Mouse (Mus musculus) right cerebral cortex, postnatal 25 days (tissue): ENCODE results near the gene Ap1g2.

Source experiments
- DNase-seq: peaks from one replicate; pipeline ENCODE4 v3.0.0; 2022

Gene Ap1g2

DNA sequence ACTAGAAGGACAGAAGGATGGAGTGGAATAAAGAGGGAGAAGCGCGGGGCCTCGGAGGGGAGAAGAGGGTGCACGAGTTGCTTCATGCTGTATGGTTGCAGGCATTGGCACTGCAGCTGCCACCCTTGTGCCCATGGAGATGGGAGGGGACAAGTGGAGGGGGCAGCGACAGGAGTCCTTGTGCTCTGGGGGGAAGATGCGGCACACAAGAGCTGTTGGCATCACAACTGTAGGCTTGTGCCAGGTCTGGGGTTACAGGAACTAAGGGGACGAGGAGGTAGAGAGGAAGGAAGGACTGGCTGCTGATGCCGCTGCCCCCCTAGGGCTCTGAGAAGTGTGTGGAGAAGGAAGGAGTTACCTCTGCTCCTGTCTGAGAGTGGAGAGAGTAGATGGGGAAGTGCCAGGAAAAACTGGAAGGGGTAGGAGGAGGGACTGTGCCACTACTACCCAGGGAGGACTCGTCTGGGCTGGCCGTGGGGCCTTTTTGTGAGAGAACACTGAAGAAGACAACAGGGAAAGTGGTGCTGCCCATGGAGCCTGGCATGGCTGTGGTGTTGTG lies 52.1 kb downstream of the Ap1g2 start:
- no peak for DNase-seq

DNA sequence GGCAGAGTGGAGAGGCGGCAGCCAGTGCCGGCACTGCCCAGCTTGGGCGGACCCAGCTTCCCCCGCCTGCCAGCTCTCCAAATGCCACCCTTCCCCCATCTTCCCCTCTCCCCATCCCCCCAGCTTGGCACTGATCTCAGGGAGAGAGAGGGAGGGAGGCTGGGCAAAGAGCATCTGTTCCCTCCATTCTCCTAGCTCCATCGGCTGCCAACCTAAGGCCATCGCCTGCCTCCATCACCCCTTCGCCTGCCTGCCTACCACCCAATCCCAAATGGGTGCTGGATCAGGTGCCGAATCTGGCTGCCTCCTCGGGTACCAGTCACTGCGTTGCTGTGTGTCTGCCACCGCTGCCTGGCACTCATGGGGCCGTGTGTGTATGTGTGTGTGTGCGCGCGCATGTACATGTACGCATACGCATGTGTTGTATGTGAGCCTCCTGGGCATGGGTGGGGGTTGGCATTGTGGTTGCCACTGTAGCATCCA lies 52.6 kb downstream of the Ap1g2 start:
- peak; percentile 79 for DNase-seq

DNA sequence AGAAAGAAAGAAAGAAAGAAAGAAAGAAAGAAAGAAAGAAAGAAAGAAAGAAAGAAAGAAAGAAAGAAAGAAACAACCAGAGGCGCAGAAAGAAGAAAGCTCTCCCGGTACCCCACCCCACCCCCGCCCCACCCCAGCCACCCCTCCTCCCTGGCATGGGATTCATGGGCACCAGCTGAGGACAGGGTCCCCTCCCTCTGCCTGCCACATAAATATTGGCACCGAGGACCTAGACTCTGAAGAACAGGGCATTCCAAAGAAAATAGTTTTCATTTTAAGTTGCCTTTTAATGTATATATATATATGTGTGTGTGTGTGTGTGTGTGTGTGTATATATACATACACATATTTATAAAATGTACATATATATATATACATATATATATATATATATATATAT lies 53.3 kb downstream of the Ap1g2 start:
- no peak for DNase-seq

DNA sequence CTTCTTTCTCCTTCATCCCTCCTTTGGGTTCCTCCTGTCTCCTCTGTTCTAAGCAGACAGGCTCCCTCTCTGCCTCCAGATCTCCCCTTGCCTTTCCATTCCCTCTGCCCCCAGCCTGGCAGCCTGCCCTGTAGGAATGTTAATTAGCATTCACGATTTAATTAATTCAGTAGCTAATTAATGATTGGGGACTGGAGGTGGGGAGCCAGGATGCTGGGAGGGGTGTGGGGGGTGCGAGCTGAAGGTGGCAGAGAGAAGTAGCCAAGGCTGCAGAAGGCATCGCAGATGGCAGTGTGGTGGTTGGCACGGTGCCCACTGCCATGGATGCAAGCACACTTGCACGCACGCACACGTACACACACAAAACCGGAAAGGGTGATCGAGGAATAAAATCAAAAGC lies 53.9 kb downstream of the Ap1g2 start:
- DNase-seq, result no peak
